Mouse (Mus musculus): ENCODE measurements at regions not wholly inside any gene's neighbourhood (a gene's known extent, or its start where the extent isn't known, plus 50 kb on each side); places are given as distances from the start of the nearest gene placed in this dataset.

- no peak for DNase-seq (ENCODE audit: low read depth, low spot score)
These were observed 380.1 kb downstream of the Hace1 start for GRCm38 (mm10) chr10:45957686-45958085.

DNA sequence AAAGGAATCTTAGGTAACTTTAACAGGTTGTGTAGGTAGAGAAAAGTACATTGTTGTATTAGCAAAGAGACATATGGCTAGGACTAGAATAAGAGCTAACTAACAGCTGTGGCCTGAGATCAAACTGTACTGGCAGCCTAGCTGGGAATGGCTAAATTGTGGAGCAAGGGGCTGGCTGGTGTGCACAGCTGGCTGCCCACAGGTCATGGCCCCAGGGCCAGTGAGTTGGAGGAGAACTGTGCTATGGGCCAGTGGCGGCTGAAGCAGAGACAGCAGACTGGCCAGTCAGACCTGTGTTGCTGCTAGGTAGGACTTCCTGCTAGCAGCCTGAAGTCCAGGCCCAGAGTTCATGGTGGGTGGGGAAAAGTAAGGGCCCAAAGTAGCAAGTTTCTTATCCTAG lies 394.6 kb downstream of the Hace1 start:
- no peak for DNase-seq (ENCODE audit: low read depth, low spot score)

GRCm38 (mm10) chr10:45982731-45983274 lies 405.2 kb downstream of the Hace1 start:
- DNase-seq (ENCODE audit: low read depth, low spot score), result peak; percentile 38

DNA sequence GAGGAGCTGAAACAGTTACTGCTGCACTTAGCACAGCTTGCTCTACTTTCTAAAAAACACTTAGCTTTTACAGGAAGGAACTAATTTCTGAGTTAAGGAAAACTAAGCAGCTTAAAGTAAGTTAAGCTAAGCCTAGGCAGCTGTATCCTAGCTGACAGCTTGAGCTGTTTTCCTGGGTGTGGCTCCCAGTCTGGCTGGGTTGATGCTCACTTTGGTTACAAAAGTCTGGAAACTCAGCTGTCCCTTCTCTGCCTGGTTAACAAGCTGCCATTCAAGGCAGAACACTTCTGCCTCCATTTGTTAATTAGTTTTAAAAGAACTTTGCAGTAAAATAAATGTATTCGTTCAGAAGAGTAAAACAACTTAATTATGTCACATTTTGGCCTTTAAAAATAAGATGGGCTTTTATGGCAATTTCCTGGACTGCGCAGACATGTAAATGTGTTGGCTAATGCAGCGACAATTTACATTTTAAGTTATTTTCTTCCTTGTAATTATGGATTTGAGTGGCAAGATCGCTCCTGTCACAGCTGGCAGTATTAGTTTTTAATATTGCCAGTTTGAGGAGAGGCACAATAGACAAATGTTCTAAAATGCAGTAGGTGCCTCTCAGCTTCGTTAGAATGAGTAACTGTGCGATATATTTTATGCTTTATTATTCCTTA lies 406.2 kb downstream of the Hace1 start:
- DNase-seq (ENCODE audit: low read depth, low spot score), result peak; percentile 46

DNA sequence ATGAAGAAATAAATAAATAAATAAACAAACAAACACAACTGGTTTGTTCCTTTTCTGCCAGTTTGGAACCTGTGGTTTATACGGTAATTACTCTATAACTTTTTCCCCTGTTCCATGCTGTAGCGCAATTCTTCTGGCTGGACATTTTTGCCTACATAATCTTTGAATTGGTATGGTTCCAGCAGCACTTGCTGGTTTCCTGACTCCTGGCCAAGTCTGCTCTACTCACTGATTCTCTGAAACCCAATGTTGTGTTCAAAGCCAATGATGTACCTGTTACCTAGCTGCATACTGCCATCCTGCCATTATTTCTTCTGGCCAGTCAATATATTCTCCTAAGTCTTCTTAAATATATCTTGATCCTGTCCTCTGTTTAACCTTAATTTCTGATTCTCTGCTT lies 408.7 kb downstream of the Hace1 start:
- no peak for DNase-seq (ENCODE audit: low read depth, low spot score)

DNA sequence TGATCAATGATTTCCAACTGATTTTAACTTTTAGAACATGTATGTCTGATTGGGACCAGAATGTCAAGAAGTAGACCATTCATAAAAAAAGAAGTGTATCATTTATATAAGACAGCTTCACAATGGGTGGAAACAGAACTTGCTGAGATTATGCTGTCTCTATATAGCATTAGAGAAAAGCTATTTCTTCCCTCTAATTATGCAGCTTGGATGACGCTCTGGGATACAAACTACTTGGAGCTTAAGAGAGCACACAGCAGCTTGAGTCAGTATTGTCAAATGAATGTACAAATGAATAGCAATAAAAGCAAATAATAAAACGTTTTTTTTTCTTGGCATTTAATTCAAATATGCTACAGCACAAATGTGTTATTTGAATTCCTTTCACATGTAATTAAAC lies 428.7 kb downstream of the Hace1 start:
- DNase-seq (ENCODE audit: low read depth, low spot score), result peak; percentile 53

- peak; percentile 88 for DNase-seq (ENCODE audit: low read depth, low spot score)
These were observed 434.4 kb downstream of the Hace1 start for GRCm38 (mm10) chr10:46011916-46012596.

DNA sequence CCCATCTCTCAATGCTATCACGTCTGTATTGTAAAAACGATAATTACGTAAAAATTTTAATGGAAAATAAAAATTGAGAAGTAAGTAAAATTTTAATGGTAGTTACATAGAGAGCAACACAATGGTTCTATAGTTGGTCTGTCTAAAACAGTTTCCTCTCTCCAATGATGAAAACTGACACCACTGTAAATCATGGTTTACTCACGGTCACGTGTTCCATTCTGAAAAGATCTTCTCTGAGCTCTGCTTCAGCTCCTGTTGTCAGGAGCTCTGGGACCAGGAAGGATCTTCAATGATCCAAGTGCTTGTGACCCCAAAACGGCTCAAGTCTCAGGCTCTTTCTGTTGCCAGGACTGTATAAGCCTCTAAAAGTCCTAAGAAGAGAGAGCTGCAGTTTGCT lies 435.0 kb downstream of the Hace1 start:
- no peak for DNase-seq (ENCODE audit: low read depth, low spot score)

DNA sequence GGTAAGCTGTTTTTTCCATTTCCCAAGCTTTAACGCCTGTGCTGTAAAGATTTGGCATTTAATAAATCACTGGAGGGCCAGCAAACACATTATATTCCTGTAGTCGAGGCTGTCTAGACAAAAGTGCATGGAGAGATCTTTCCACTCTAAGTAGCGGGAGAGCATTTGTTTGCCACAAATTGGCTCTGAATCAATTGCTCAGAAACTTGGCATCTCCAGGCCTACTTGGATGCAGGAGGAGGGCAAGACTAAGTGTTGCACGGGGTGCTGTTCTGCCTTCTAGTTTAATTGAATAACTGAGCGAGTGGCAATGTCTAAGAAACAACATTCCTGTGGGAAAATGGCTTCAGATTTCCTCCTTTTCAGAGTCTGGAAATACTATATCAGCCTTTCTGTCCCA lies 438.7 kb downstream of the Hace1 start:
- DNase-seq (ENCODE audit: low read depth, low spot score), result peak; percentile 57

DNA sequence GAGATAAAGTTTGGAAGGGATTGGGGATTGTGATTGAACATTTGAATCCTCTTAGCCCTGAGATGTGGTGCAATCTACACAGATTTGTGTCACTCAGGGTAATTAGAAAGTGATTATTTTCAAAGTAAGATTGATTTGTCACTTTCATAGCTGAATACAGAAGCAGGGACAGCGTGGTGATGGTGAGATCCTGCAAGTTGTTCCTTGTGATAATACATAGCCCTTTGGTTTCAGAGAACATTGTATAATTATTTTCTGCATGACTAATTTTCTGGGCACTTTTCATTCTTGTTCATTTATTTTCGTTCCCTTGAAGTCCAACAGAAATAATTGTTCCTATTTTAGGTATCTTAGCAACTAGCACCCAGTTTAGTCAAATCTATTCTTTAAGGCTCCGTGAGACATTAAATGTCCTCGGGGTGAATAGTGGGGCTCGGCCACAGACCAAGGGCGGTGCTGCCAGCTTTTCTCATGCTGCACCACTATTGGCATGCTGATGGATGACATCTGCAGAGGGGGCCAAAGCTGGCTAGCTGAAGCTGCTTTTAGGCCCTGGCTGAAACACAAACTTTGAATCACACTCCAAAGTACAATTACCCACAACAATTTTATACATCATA lies 468.0 kb downstream of the Hace1 start:
- peak; percentile 50 for DNase-seq (ENCODE audit: low read depth, low spot score)

DNA sequence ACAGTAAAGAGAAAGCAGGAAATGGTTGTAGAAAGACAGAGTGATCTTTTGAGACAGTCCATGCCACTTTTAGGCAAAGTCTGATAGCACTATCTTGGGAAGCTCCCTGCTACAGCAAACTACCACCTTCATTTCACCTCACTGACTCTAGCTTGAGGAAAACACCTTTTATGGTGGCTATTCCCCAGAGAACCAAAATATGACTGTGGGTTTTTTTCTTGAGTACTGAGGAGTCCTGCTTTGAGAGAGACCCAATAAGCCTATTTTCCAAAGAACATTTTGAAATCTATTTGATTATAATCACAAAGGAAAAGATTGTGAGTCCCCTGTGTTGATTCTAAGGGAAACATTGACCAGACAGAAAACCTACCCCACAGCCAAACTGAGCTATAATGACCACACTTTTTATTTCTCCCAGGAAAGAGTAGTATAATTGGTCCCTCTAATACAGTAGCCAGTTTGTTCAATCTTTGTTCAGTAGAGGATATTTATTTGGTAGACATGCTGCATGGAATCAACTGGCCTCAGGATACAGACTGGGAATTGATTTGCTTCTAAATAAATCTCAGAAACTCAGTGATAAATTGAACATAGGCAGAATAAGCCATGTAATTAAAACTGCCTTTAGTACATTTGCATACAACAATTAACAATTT lies 468.6 kb downstream of the Hace1 start:
- DNase-seq (ENCODE audit: low read depth, low spot score), result no peak

DNA sequence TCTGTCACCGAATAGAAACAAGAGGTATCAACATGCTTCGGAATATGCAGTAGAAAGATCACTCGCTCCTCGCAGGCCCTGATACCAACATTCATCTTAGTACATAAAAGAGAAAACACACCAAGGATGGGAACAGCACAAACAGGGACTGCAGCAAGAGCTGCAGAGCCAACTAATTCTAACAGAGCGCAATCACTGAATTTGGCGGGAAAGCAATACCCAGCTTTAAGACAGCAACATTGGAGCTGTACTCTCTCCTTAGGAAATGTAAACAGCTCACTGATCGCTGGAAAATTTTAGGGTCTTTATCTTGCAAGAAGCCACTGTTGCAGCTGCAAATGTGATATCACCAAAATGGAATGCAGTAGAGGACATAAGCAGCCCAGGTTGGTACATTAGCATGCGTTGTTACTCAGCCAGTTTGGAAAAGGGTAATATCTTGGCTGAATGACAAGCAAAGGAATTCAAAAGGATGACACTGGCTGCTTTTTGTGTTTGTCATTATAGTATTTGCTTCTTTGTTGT lies 469.3 kb downstream of the Hace1 start:
- no peak for DNase-seq (ENCODE audit: low read depth, low spot score)

GRCm38 (mm10) chr10:46047591-46047990 lies 470.0 kb downstream of the Hace1 start:
- DNase-seq (ENCODE audit: low read depth, low spot score), result peak; percentile 65

GRCm38 (mm10) chr10:46057362-46058198 lies 480.0 kb downstream of the Hace1 start:
- DNase-seq (ENCODE audit: low read depth, low spot score), result peak; percentile 90

- DNase-seq (ENCODE audit: low read depth, low spot score), result no peak
These were observed 480.5 kb downstream of the Hace1 start for GRCm38 (mm10) chr10:46058199-46058472.

DNA sequence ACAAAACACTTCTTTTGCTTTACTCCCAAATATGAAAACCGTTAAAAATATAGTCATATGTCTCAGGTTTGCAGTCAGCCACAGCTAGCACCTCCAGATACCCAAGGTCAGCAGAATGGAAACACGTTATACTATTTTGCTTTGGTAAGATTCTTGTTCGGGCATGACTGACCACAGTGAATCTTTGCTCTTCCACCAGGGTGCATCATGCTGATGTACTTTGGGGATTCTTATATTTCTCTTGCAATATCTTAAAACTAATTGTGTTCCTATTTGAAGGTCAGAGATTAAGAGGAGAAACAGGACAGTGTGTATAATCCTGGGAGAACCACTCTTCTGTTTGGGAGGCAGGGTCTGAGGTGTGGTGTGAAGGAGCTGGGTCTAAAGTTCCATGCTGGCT lies 481.7 kb downstream of the Hace1 start:
- DNase-seq (ENCODE audit: low read depth, low spot score), result no peak

GRCm38 (mm10) chr10:46063831-46064230 lies 486.2 kb downstream of the Hace1 start:
- DNase-seq (ENCODE audit: low read depth, low spot score), result no peak

DNA sequence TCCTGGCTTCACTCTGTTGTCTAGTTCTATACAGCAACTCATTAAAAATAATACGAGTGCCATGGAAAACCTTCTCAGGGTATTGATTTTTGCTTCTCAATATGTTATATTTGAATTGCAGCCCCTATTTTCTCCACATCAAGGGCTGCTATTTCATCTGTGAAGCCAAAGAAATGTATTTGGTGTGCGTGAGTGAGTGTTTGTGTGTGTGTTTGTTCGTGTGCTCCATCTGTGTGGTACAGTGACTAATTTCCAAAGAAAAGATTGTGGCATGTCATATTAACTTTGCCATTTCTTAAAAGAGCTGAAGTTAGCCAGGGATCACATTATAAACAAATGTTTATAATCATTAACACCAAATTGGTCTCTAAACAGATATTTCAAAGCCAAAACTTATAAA lies 493.1 kb downstream of the Hace1 start:
- DNase-seq (ENCODE audit: low read depth, low spot score), result no peak

- no peak for DNase-seq (ENCODE audit: low read depth, low spot score)
These were observed 493.6 kb downstream of the Hace1 start for GRCm38 (mm10) chr10:46071220-46071619.

- no peak for DNase-seq (ENCODE audit: low read depth, low spot score)
These were observed 494.4 kb downstream of the Hace1 start for GRCm38 (mm10) chr10:46071810-46072549.
